Mouse (Mus musculus) ES-E14 (cell line): ENCODE results near the gene Mbd3. TPM values are rescaled to one million over a fixed set of nuclear protein-coding genes. Genes with fewer than 3 reads are reported as not detected.
A peak's percentile ranks its signal among the peaks of the same experiment; 100 is the strongest.

Experiments used
- DNase-seq: peaks from one replicate; pipeline ENCODE4 v3.0.0-alpha.2; 2013; ENCODE audit warnings: low read depth, low spot score
- H3K27ac ChIP-seq: 2 replicates; pipeline ENCODE4 v1.5.1; 2012; ENCODE audit warnings: low read depth, mild to moderate bottlenecking, low read length, moderate library complexity, mixed read lengths; ENCODE audit not compliant: poor library complexity, insufficient read depth, severe bottlenecking
- H3K36me3 ChIP-seq: 2 replicates; pipeline ENCODE4 v1.6.1; 2012; ENCODE audit warnings: mild to moderate bottlenecking, low read length, moderate library complexity, mixed read lengths; ENCODE audit not compliant: control insufficient read depth, poor library complexity, insufficient read depth, severe bottlenecking
- H3K4me1 ChIP-seq, 2 experiments: fragments of 150-350 bp in 1 of 2; sonication (generic) in 1 of 2; 2 replicates each; pipeline ENCODE4 v1.6.1; 2012; ENCODE audit warnings: low read length in 2 of 2, mild to moderate bottlenecking in 1 of 2, mixed read lengths in 1 of 2; ENCODE audit not compliant: control insufficient read depth in 2 of 2, insufficient read depth in 2 of 2, poor library complexity in 1 of 2
- H3K4me3 ChIP-seq, 2 experiments: fragments of 150-350 bp in 1 of 2; sonication (generic) in 1 of 2; 2 replicates each; pipeline ENCODE4 v1.5.1; 2012; ENCODE audit warnings: low read length in 2 of 2, low read depth in 1 of 2, mild to moderate bottlenecking in 1 of 2, mixed read lengths in 1 of 2; ENCODE audit not compliant: insufficient read depth in 1 of 2, poor library complexity in 1 of 2, severe bottlenecking in 1 of 2
- H3K9ac ChIP-seq: 2 replicates; pipeline ENCODE4 v1.6.1; 2012; ENCODE audit warnings: low read depth, mild to moderate bottlenecking, low read length, mixed read lengths; ENCODE audit not compliant: poor library complexity, insufficient read depth, severe bottlenecking
- H3K9me3 ChIP-seq: fragments of 150-350 bp; sonication (generic); 2 replicates; pipeline ENCODE4 v1.6.1; 2012; ENCODE audit warnings: low read depth, mild to moderate bottlenecking, low read length; ENCODE audit not compliant: control insufficient read depth, insufficient read depth
- CHD2 ChIP-seq: IDR thresholded peaks from 2 replicates; pipeline ENCODE4 v1.6.1; 2014; ENCODE audit warnings: mild to moderate bottlenecking, low read depth, low read length, inconsistent platforms
- HCFC1 ChIP-seq: IDR thresholded peaks from 2 replicates; pipeline ENCODE4 v1.6.1; 2012; ENCODE audit warnings: low read length, inconsistent platforms, borderline replicate concordance; ENCODE audit not compliant: insufficient read depth
- MAFK ChIP-seq: IDR thresholded peaks from 2 replicates; pipeline ENCODE4 v1.6.1; 2014; ENCODE audit warnings: mild to moderate bottlenecking, low read depth, low read length, inconsistent platforms; ENCODE audit not compliant: insufficient read depth
- ZC3H11A ChIP-seq: IDR thresholded peaks from 2 replicates; pipeline ENCODE4 v1.6.1; 2012; ENCODE audit warnings: low read depth, mild to moderate bottlenecking, inconsistent platforms, low read length, borderline replicate concordance
- ZNF384 ChIP-seq: IDR thresholded peaks from 2 replicates; pipeline ENCODE4 v1.6.1; 2012; ENCODE audit warnings: low read depth, low read length, inconsistent platforms
- in situ Hi-C, 2 experiments: fragments of 600-800 bp; cut with MboI; formaldehyde crosslinking; loops; one replicate each; pipeline ENCODE4 v1.15.1; 2025; ENCODE audit warnings: low sequenced_read_pairs in 2 of 2, inconsistent platforms in 1 of 2; ENCODE audit not compliant: unreplicated experiment in 2 of 2
- total RNA-seq: library from RNA; depleted of rRNA; stranded (reverse); fragments of 300-350 nt; gene quantifications from 2 replicates; pipeline ENCODE4 v1.2.3, GENCODE M21; 2012

Gene Mbd3
- total RNA-seq, 1 experiment, result 131 TPM

DNA sequence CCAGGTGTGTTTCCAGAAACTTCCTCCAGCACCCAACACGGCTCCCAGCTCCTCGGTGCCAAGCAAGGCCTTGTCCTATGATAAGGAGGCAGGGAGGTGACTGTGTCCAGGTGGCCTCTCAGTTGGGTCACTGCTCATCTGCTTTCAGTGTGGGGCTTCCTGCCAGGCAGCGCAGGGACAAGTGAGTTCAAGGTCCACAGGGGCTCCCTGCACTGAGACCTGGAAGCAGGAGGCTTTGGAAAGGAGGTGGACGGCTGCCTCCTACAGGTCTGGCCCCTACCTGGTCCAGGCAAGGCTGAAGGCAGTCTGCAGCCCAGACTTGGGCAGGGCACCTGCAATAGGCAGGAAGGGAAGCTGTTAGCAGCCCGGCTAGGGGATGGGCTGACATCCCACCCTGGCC lies 6.7 kb downstream of the Mbd3 start:
- peaks cover 45% of the 10 kb centered on the region for H3K36me3 ChIP-seq
- no peak overlapping the region for H3K27ac ChIP-seq
- H3K9me3 ChIP-seq, result no peaks in the 10 kb centered on the region
- in situ Hi-C loops, result no loop called here
- peaks cover 2 to 26% of the 10 kb centered on the region in 2 experiments; a peak in 2 of 4 replicates for H3K4me1 ChIP-seq
- no peak overlapping the region for H3K9ac ChIP-seq
- TF ChIP-seq CHD2, result no peak
- no peak for TF ChIP-seq MAFK
- TF ChIP-seq ZNF384, result no peak
- no peak for TF ChIP-seq HCFC1
- no peak for TF ChIP-seq ZC3H11A
- no peak for DNase-seq
- no peak overlapping the region for H3K4me3 ChIP-seq

DNA sequence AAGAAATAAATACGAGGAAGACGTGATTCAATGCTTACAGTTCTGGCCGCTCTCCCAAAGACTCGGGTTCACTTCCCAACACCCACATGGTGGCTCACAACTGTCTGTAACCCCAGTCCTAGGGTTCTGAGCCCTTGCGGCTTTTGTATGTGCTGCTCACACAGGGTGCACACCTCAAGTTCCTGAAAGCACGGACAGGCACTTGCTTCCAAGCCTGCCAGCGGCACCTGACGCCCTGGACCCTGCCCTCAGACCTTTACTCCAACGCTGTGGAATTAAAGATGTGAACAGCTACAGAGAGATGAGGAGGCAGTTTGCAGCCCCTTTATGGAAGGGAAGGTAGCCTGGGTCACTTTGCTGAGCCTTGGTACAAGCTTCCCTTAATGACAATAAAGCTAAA lies 8.7 kb downstream of the Mbd3 start:
- TF ChIP-seq CHD2 (no peak), MAFK (no peak), ZNF384 (no peak), ZC3H11A (no peak), HCFC1 (no peak)
- Histone ChIP-seq H3K9ac (no peak overlapping the region), H3K4me3 (no peak overlapping the region), H3K36me3 (peaks cover 41% of the 10 kb centered on the region), H3K27ac (no peak overlapping the region), H3K4me1 (peaks cover 2 to 25% of the 10 kb centered on the region in 2 experiments; a peak in 2 of 4 replicates), H3K9me3 (no peaks in the 10 kb centered on the region)
- no peak for DNase-seq
- in situ Hi-C loops, result no loop called here

- TF ChIP-seq HCFC1 (no peak), ZNF384 (no peak), ZC3H11A (no peak), MAFK (no peak), CHD2 (no peak)
- no peak overlapping the region for H3K9ac ChIP-seq
- in situ Hi-C loops, result no loop called here
These were observed 10.1 kb downstream of the Mbd3 start for GRCm38 (mm10) chr10:80389185-80389708.

GRCm38 (mm10) chr10:80388731-80389130 lies 10.6 kb downstream of the Mbd3 start:
- H3K9ac ChIP-seq, result peak overlapping the region; percentile 89; the same call in 1 of the 2 replicates
- no peak for DNase-seq
- H3K9me3 ChIP-seq, result no peaks in the 10 kb centered on the region
- peaks cover 33% of the 10 kb centered on the region for H3K36me3 ChIP-seq
- no peak overlapping the region for H3K27ac ChIP-seq
- H3K4me1 ChIP-seq, result peaks cover 5 to 29% of the 10 kb centered on the region in 2 experiments; a peak in 2 of 4 replicates
- H3K4me3 ChIP-seq, result no peak overlapping the region
- no peak for TF ChIP-seq ZNF384
- TF ChIP-seq ZC3H11A, result no peak
- no peak for TF ChIP-seq CHD2
- TF ChIP-seq HCFC1, result no peak
- no peak for TF ChIP-seq MAFK
- in situ Hi-C loops, result no loop called here

More at GRCm38 (mm10) chr10:80389185-80389708, 10.1 kb downstream of the Mbd3 start:
- DNase-seq, result no peak
- Histone ChIP-seq H3K4me3 (no peak overlapping the region), H3K36me3 (peaks cover 38% of the 10 kb centered on the region), H3K4me1 (peaks cover 5 to 29% of the 10 kb centered on the region in 2 experiments; a peak in 2 of 4 replicates), H3K27ac (no peak overlapping the region), H3K9me3 (no peaks in the 10 kb centered on the region)

DNA sequence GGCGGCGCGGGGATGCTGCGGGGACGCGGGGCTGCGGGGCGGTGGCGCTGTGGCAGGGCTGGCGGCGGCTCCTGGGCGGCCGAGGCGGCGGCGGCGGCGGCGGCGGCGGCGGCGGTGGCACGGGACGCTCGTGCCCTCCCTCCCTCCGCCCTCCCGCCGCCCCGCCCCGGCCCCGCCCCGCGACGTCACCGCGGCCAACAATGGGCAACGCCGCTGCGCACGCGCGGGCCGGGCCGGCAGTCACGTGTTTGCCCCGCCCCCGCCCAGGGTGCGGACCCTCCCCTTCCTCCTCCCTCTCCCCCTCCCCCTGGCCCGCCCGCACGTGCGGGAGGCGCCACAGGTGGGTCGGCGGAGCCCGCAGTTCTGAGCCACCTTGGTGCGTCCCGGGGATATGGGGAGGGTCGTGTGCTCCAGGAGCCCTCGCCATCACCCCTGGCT lies 11.8 kb downstream of the Mbd3 start, which contains the start of gene Mex3d:
Gene Mex3d, minus strand, starts transcription at position 138 of the 438 bp plus-strand sequence.
- Histone ChIP-seq H3K27ac (peak within 1 kb of the TSS; percentile 58), H3K36me3 (peaks cover 21% of the 10 kb centered on the region), H3K4me1 (peaks cover 5 to 31% of the 10 kb centered on the region in 2 experiments; a peak in 2 of 4 replicates), H3K4me3 (peak within 1 kb of the TSS; percentile 79 to 83), H3K9ac (peak within 1 kb of the TSS; percentile 89), H3K9me3 (no peaks in the 10 kb centered on the region)
- no peak for DNase-seq
- TF ChIP-seq HCFC1 (no peak), MAFK (no peak), CHD2 (no peak), ZC3H11A (no peak), ZNF384 (no peak)
- in situ Hi-C loops, result no loop called here
